Mouse (Mus musculus) left cerebral cortex, postnatal 36 days (tissue): Measurements from ENCODE around the gene Spint3. TPM values are rescaled to one million over a fixed set of nuclear protein-coding genes. Genes with fewer than 3 reads are reported as not detected.
"Not testable (repeated sequence)": the region's sequence is repeated elsewhere in the genome, so short reads cannot be mapped to it uniquely, and the experiment has no call there.

Experiments used
- DNase-seq, 2 experiments: peaks; one replicate each; pipeline ENCODE4 v3.0.0; 2021 to 2022; ENCODE audit warnings: low spot score in 2 of 2, mixed read lengths in 1 of 2
- intact Hi-C: fragments of 180-260 bp; cut with DNase I; formaldehyde crosslinking; loops from one replicate; pipeline ENCODE4 v1.15.1; 2025
- total RNA-seq, 2 experiments: library from RNA; stranded (reverse); gene quantifications; 2 replicates each; pipeline ENCODE4 v1.2.3; 2021

Spint3 gene
- total RNA-seq: not detected

DNA sequence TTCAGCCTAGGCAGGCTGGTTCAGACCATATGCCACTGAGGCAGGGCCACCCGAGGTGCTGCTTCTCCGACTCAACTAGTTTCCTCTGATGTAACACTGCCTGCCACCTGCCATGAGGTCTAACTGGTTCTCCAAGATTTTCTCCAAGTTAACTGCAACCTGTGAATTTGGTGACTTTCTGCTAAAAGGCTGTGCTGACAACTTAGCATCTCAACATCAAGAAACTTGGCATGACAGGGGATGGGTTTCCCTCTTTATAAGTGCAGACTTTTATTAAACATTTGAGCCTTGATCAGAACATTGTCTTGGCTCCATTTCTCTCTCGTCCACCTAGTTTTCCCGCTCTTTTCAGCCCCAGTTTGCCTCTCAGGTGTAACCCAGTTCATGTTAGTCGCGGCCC lies at the start of gene Spint3:
TSS of gene Spint3 (minus strand) at position 101 of the 400 bp plus-strand sequence.
- intact Hi-C loops, DNase-seq: not testable (repeated sequence)

DNA sequence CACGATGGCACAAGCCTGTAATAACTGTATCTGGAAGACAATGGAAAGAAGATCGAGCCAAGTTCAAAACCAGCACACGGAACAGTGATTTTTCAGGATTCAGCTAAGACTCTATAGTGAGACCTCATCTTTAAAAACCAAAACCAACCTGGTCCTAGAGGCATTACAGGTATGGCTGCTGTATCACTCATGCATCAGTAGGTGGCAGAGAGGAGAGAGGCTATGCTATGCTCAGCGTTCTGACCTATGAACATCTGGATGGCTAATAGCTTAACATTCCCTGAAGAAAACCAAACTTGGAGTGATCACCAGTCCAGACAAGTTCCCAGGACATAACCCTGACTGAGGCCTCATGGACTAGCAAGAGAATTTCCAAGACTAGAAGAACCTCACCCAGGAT lies 48.5 kb upstream of the Spint3 start:
- DNase-seq: no peak
- intact Hi-C loops: no loop called here

DNA sequence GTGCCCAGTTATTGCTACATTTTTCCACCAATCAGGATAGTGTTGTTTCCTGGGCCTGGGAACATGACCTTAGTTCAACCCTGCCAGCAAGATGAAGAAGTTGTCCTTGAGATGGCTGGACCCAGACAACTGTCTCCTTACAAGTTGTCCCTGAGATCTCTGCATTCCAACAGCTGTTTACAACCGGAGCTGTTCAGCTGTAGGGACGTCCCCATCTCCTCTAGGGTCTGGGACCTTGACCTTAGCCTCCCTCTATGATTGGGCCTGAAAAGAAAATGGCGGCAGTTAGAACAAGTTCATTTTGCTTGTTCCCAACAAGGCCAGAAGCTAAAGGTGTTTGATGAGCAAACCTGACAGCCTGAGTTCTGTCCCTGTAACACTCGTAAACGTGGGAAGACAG lies 45.8 kb upstream of the Spint3 start:
- intact Hi-C loops: no loop called here
- no peak for DNase-seq

- DNase-seq: no peak
- intact Hi-C loops: no loop called here
Observed at GRCm38 (mm10) chr2:164615386-164615785, 42.1 kb upstream of the Spint3 start.

GRCm38 (mm10) chr2:164613471-164613870 lies 40.2 kb upstream of the Spint3 start, which contains the start of the genes Wfdc6b and Wfdc8:
Wfdc6b (plus strand) TSS chr2:164613522.
Wfdc8 (minus strand) TSS chr2:164613626.
- intact Hi-C loops, DNase-seq: not testable (repeated sequence)

- intact Hi-C loops: no loop called here
- no peak for DNase-seq
Observed at GRCm38 (mm10) chr2:164608781-164609180, 35.5 kb upstream of the Spint3 start.

GRCm38 (mm10) chr2:164604411-164604810 lies 31.2 kb upstream of the Spint3 start:
- no peak for DNase-seq
- intact Hi-C loops: no loop called here

DNA sequence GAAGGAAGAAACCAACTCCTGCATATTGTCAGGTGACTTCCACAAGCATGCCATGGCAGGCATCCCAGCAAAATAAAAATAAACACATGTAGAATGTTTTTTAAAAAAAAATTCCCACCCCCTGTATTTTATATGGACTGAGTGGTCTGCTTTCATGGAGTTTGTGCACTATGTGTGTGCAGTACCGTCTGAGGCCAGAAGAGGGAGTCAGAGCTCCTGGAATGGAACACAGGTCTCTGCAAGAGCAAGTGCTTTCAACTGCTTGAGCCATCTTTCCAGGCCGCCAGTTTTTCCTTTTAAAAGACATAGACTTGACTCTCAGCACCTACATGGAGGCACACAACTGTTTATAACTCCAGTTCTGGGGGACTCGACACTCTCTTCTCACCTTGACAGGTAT lies 30.2 kb upstream of the Spint3 start:
- intact Hi-C loops: no loop called here
- no peak for DNase-seq

DNA sequence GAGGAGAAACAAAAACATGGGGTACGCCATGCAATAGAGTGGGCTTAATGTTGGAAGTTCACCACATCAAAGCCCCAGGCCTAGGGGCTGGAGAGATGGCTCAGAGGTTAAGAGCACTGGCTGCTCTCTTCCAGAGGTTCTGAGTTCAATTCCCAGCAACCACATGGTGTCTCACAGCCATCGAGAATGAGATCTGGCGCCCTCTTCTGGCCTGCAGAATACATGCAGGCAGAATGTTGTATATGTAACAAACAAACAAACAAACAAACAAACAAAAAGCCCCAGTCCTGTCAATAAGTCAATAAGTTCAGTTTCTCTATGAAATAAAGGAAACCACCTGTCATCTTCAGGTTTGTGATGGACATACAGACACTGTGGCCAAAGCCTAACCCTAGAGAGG lies 26.9 kb upstream of the Spint3 start:
- intact Hi-C loops: no loop called here
- DNase-seq: no peak

DNA sequence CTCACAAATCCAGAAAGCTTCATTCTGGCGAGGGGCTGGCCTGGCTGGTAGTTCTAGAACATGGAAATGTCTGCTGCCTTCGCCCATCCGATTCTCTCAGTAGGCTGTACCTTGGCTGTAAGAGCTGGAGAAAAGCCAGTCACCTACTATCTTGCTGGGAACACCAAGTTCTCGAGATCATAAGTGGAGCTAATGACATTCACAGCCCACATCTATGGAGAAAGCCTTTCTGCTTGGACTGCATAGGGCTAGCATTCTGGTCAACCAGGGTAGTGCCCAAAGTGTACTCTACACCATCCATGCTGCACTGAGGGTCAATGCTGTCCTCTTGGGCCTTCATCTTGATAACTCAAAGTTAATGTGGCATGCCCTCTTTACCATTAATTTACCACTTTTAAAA lies 20.2 kb upstream of the Spint3 start, which contains the start of gene Eppin:
TSS of gene Eppin (minus strand) at position 101 of the 400 bp plus-strand sequence.
- no peak for DNase-seq
- intact Hi-C loops: no loop called here

GRCm38 (mm10) chr2:164592014-164592413 lies 18.8 kb upstream of the Spint3 start:
- intact Hi-C loops: loop anchor here (1.0 kb wide), 1 partner anchor 134 kb away; no protein-coding TSS in a partner anchor
- peak in 1 of 2 experiments; percentile 8 for DNase-seq

- intact Hi-C loops, DNase-seq: not testable (repeated sequence)
Observed at GRCm38 (mm10) chr2:164585025-164585725, 11.9 kb upstream of the Spint3 start, which contains the start of gene Wfdc6a. Wfdc6a (minus strand) TSS chr2:164585447.

DNA sequence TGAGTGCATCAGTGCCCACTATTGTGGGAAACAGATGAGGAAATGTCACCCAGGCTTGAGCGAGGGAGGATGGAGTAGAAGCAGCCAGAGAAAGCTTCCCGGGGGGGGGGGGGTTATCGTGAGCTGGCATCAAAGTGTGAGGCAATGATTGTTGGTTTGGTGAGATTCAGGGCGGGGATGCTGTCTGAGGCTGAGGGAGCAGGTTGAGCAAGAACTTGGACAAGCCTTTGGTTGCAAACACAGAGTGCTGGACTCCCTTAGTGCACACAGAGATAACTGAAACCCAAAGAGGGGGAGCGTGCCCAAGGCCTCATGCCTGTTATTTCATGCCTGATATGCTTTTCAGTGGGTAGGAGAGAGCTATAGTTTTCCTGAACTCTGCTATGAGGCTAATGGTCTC lies 5.8 kb downstream of the Spint3 start:
- DNase-seq: no peak
- intact Hi-C loops: no loop called here

GRCm38 (mm10) chr2:164566997-164567396 lies 6.3 kb downstream of the Spint3 start:
- no peak for DNase-seq
- intact Hi-C loops: no loop called here

GRCm38 (mm10) chr2:164564346-164564745 lies 8.9 kb downstream of the Spint3 start:
- DNase-seq: no peak
- intact Hi-C loops: loop anchor here (5.0 kb wide), 1 partner anchor 147 kb away; no protein-coding TSS in a partner anchor

- DNase-seq: peak; percentile 36 to 43
- intact Hi-C loops: loop anchor here (5.0 kb wide), 1 partner anchor 146 kb away; no protein-coding TSS in a partner anchor
Observed at GRCm38 (mm10) chr2:164563339-164564038, 9.8 kb downstream of the Spint3 start.

DNA sequence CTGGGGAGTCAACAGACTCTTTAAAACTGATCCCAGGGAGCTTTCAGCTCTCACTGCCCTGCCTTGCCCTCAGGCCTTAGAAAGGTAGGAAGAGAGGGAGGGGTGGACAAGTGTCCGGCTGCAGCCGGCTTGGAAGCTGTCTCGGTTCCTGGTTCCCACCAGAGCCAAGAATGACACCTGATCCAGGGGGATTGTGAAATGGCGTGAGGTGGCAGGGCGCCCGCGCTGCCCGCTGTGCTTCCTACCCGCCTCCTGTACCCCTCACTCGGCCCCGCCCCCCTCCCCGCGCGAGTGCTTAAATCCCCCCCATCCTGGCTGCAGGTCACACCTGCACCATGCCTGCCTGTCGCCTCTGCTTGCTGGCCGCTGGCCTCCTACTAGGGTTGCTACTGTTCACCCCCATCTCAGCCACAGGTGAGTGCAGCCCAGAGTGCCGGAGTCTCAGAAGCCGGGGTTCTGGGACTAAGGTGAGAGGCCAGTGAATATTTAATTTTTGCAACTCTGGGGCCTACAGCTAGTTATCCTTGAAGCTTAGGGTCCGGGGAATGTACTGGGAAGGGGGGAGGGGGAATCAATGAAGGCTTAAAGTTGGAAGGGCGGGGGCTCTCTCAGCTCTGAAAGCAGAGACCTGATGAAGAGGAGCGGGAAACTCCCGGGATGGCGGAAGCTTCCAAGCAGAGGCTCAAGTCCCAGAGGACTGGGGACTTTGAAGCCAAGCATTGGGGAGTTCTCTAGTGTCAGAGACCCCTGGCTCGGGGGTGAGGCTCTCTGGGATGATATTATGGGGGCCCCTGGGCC lies 10.7 kb downstream of the Spint3 start, which contains the start of gene Wfdc2:
TSS of gene Wfdc2 (plus strand) at position 23 of the 798 bp plus-strand sequence.
- DNase-seq: no peak
- intact Hi-C loops: loop anchor here (5.0 kb wide), 1 partner anchor 145 kb away; no protein-coding TSS in a partner anchor

DNA sequence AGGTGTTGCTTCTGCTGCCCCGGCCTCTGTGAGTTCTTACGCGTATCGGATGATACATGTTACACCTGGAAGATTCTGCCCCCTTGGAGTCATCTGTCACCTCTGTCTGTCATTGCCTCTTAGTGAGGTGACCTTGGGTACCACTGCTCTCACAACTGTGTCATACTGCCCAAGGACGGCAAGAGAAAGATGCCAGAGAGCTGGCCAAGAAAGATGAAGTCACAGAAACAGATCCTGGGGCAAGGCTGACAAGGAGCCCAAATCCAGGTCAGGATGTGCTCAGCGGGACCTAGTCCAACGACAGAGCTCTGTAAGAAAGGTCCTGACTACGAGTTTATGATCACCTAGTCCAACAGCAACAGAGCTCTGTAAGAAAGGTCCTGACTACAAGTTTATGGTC lies 13.2 kb downstream of the Spint3 start:
- intact Hi-C loops: loop anchor here (5.0 kb wide), 1 partner anchor 143 kb away; no protein-coding TSS in a partner anchor
- no peak for DNase-seq

DNA sequence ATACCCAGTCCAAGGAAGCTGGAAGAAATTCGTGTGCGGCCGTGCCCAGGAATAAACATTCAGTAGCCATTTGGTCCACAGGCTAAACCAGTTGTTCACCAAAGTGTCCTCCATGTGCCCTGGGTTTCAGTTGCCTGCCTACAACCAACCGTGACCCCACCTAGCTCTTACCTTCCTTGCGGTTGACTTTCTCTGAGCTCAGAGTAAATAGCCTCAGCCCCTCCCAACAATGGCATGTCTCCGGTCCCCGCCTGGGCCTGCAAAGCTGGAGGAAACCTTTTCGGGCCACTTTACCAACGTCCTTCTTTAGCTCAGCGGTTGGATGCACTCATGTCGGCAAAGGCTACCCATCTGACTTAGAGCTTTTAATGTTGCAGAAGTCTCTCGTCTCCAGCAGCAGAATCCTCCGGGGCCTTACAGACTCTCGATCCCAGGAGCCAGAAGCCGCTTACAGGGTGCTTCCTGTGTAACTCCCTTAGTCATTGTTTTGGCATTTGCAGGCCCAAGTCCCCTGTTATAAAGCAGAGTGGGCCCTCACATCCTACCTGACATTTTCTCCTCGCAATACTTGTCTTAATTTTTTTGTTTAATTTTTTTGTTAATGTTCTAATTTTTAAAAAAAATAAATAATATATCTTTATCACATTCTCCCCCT lies 14.1 kb downstream of the Spint3 start:
- no peak for DNase-seq
- intact Hi-C loops: loop anchor here (5.0 kb wide), 1 partner anchor 72 kb away; the partner anchor contains the start of gene Dbndd2
